Mouse (Mus musculus) heart, adult 10 weeks (tissue): ENCODE results near the gene Aspscr1. TPM values are rescaled to one million over a fixed set of nuclear protein-coding genes. Genes with fewer than 3 reads are reported as not detected.

Experiments used
- polyA plus RNA-seq: library from polyadenylated mRNA; stranded (reverse); fragments of 350-450 nt; fragmentation: Illumina TruSeq; extraction: RNeasy Lipid Tissue Mini Kit (QIAGEN cat#74804); gene quantifications from one replicate; pipeline ENCODE4 v1.2.3, GENCODE M21; 2014; ENCODE audit warnings: low read depth, low replicate concordance

The Aspscr1 gene
- 39.2 TPM for polyA plus RNA-seq

GRCm38 (mm10) chr11:120672687-120673593 lies at the start of gene Aspscr1:
Aspscr1 (plus strand) TSS chr11:120672973.

GRCm38 (mm10) chr11:120625152-120625775 lies 47.5 kb upstream of the Aspscr1 start, which contains the start of gene Sirt7:
Sirt7 (minus strand) TSS chr11:120625240.

GRCm38 (mm10) chr11:120633520-120634343 lies 39.0 kb upstream of the Aspscr1 start, which contains the start of gene Mafg:
Mafg (minus strand) TSS chr11:120633600.

GRCm38 (mm10) chr11:120643601-120643987 lies 29.2 kb upstream of the Aspscr1 start, which contains the start of gene Pycr1:
Pycr1 (minus strand) TSS chr11:120643769.

DNA sequence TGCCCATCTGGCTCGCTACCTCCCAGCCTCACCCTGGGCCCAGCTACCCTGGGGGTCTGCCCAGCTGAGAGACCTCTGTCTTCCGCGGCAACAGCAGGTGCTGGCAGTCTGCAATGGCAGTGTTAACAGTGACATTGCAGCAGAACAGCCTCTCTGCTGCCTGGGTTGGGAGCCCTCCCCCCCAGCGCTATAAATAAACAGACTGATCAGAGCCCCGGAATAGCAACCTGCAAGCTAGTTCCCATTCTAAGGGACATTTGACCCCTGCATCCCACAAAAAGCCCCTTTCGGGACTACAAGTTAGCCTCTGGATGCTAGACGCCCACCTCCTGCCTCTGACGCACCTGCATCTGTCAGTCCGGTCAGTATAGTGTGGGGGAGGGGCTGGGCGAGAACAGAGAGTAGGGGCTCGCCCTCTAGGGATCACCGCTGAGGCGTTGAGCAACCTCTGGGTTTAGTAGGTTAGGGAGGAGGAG lies 24.7 kb upstream of the Aspscr1 start, which contains the start of gene Myadml2:
Gene Myadml2, minus strand, starts transcription at position 158 of the 476 bp plus-strand sequence.

DNA sequence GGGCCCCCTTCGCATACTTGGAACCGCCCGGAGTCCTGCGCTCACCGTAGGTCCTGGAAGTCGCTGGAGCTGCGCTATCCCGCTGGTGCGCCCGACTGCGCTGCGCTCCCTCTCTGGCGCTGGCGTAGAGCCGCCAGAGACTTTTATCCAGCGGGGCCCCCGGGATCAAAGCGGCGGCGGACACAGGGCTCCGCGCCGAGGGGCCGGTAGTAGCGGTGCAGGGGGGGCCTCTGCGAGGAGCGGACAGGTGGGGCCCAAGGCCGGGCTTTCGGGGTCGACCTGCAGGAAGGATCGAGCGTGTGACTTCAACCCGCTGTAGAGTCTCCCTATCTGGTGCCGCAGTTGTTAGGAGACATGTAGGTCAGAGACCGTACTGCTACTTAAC lies 11.7 kb upstream of the Aspscr1 start, which contains the start of gene Notum:
Gene Notum, minus strand, starts transcription at position 100 of the 385 bp plus-strand sequence.

GRCm38 (mm10) chr11:120713580-120714518 lies 41.1 kb downstream of the Aspscr1 start, which contains the start of the genes Cenpx and Lrrc45:
Cenpx (minus strand) TSS chr11:120713738.
Lrrc45 (plus strand) TSS chr11:120713925.

GRCm38 (mm10) chr11:120721124-120722066 lies 48.6 kb downstream of the Aspscr1 start, which contains the start of gene Rac3:
Rac3 (plus strand) TSS chr11:120721470.

GRCm38 (mm10) chr11:120727169-120727527 lies 54.4 kb downstream of the Aspscr1 start, which contains the start of gene Dcxr:
Dcxr (minus strand) TSS chr11:120727281.

DNA sequence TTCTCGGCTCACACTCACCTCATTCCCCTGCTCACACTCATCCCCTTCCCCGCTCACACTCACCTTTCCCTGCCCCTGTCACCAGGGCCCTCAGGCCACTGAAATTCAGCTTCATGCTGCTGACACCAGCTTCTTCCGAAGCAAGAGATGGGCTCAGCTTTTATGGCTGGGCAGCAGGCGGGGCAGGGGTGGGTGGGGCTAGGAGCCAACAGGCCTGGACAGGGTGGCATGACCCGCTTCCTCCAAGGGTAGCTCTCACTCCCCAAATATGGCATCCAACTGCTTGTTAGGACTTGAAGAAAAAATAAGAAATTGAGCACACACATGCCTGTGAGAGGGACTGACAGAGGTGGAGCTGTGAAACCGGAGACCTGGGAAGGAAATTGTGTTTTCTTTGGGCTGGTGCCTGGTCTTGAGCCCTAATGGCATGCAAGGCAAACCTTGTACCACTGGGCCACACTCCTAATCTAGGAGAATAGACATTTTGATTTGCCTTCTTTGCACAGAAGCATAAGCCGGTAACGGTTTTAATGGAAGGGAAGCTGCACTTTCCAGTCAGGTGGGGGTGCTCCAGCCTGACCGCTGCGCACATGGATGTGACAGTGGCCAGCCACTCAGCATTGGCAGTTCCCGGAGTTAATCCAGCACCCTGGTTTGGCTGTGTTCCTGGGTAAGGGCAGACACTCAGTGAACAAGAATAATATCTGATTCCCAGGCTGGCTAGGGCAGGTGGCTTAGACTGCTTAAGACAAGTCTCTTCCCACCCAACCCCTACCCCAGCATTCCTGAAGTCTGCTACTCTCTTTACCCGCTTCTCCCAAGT lies 59.3 kb downstream of the Aspscr1 start, which contains the start of gene Cbr2:
Gene Cbr2, minus strand, starts transcription at position 257 of the 823 bp plus-strand sequence.

Other genes with a start within 250 kb of the Aspscr1 start
- 46.6 TPM for gene Nploc4, start 235.3 kb upstream of the Aspscr1 start, polyA plus RNA-seq
- not detected for gene Tspan10, start 230.3 kb upstream of the Aspscr1 start, polyA plus RNA-seq
- gene Pde6g, start 219.5 kb upstream of the Aspscr1 start, polyA plus RNA-seq, result 1.0 TPM
- 53.5 TPM for gene Oxld1, start 214.9 kb upstream of the Aspscr1 start, polyA plus RNA-seq
- 10.3 TPM for gene Ccdc137, start 214.9 kb upstream of the Aspscr1 start, polyA plus RNA-seq
- 11.3 TPM for gene Arl16, start 205.4 kb upstream of the Aspscr1 start, polyA plus RNA-seq
- gene Mrpl12, start 188.4 kb upstream of the Aspscr1 start, polyA plus RNA-seq, result 230 TPM
- 12.9 TPM for gene Slc25a10, start 181.1 kb upstream of the Aspscr1 start, polyA plus RNA-seq
- 0.81 TPM for gene Gcgr, start 142.3 kb upstream of the Aspscr1 start, polyA plus RNA-seq
- 64.9 TPM for gene Mcrip1, start 123.2 kb upstream of the Aspscr1 start, polyA plus RNA-seq
- not detected for gene Ppp1r27, start 121.8 kb upstream of the Aspscr1 start, polyA plus RNA-seq
- gene P4hb, start 99.7 kb upstream of the Aspscr1 start, polyA plus RNA-seq, result 176 TPM
- 159 TPM for gene Arhgdia, start 91.3 kb upstream of the Aspscr1 start, polyA plus RNA-seq
- gene Alyref, start 74.6 kb upstream of the Aspscr1 start, polyA plus RNA-seq, result 25.3 TPM
- gene Anapc11, start 74.6 kb upstream of the Aspscr1 start, polyA plus RNA-seq, result 53.2 TPM
- gene Npb, start 64.5 kb upstream of the Aspscr1 start, polyA plus RNA-seq, result not detected
- 72.2 TPM for gene Pcyt2, start 55.0 kb upstream of the Aspscr1 start, polyA plus RNA-seq
- 16.4 TPM for gene Sirt7, start 47.7 kb upstream of the Aspscr1 start, polyA plus RNA-seq
- gene Mafg, start 39.4 kb upstream of the Aspscr1 start, polyA plus RNA-seq, result 42.4 TPM
- gene Pycr1, start 29.2 kb upstream of the Aspscr1 start, polyA plus RNA-seq, result 2.0 TPM
- 61.7 TPM for gene Myadml2, start 24.8 kb upstream of the Aspscr1 start, polyA plus RNA-seq
- gene Notum, start 11.8 kb upstream of the Aspscr1 start, polyA plus RNA-seq, result not detected
- gene Cenpx, start 40.8 kb downstream of the Aspscr1 start, polyA plus RNA-seq, result 53.4 TPM
- 12.1 TPM for gene Lrrc45, start 41.0 kb downstream of the Aspscr1 start, polyA plus RNA-seq
- gene Rac3, start 48.5 kb downstream of the Aspscr1 start, polyA plus RNA-seq, result 4.0 TPM
- 23.6 TPM for gene Dcxr, start 54.3 kb downstream of the Aspscr1 start, polyA plus RNA-seq
- gene Cbr2, start 59.1 kb downstream of the Aspscr1 start, polyA plus RNA-seq, result 30.3 TPM
- gene Hmga1b, start 89.8 kb downstream of the Aspscr1 start, polyA plus RNA-seq, result 3.6 TPM
- gene Rfng, start 111.2 kb downstream of the Aspscr1 start, polyA plus RNA-seq, result 18.9 TPM
- 66.7 TPM for gene Gps1, start 111.3 kb downstream of the Aspscr1 start, polyA plus RNA-seq
- gene Dus1l, start 123.4 kb downstream of the Aspscr1 start, polyA plus RNA-seq, result 27.0 TPM
- 30.7 TPM for gene Fasn, start 151.6 kb downstream of the Aspscr1 start, polyA plus RNA-seq